In the genomic region with DNA sequence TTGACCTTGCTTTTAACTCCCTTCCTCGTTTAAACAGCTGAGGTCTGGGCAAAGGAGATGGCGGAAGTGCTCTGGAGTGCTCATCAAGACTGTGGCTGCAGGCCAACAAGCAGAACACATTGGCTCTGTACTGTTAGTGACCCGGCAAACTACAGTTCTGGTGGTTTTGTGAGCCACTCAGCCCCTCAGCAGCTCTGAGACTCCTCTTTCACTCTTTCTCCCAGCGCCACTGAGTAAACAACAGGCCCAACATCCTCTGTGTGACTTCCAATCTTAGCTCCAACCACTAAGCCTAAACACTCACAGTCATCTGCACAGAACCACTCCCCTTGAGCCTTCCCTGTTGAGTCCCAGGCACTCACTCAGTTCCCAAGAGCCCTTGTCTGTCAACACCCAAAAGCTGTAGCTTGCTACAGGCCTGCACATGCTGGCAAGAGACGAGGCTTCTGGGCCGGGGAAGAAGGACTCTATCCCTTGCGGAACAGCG, we compare ENCODE assay signal across 9 mouse cellular contexts. TPM values are rescaled to one million over a fixed set of nuclear protein-coding genes. Genes with fewer than 3 reads are reported as not detected.
DNase-seq lines count a peak whose midpoint lies in the region; ATAC-seq and TF ChIP-seq lines count a peak whose summit lies in the region.
"Had no signal": no experiment of that assay in that cellular context is flagged by ENCODE, and none has a peak within 500 bp of the region (broad histone marks: within the 10 kb centered on the region; RNA-seq: fewer than 3 reads in every experiment).

No protein-coding gene starts in this region.

- no peaks in the 10 kb centered on the region for H3K27me3 ChIP-seq in intestine, embryonic 14.5 days (replicated peaks; ENCODE audit: control insufficient read depth, insufficient read depth, low read length)
- no peaks in the 10 kb centered on the region for H3K27me3 ChIP-seq in lung, embryonic 14.5 days (ENCODE audit: insufficient read depth, low read length)

- peaks cover 7% of the 10 kb centered on the region for H3K4me1 ChIP-seq in intestine, embryonic 14.5 days (replicated peaks; ENCODE audit: control insufficient read depth, insufficient read depth, low read length)
- H3K4me1 ChIP-seq in lung, embryonic 14.5 days (ENCODE audit: insufficient read depth) = peaks cover 16% of the 10 kb centered on the region

- TF ChIP-seq CTCF in lung, embryonic 14.5 days (IDR thresholded peaks at IDR 0.05; ENCODE audit: low read depth) = no peak

- DNase-seq in adrenal gland, adult (ENCODE audit: inconsistent age in 2 of 2, low spot score in 1 of 2) = peak; percentile 52 to 60
- DNase-seq in adrenal gland, postnatal 4 days (ENCODE audit: low spot score in 2 of 2) = no peak
- peak; percentile 58 for DNase-seq in Muller cell, postnatal 12 days (ENCODE audit: inconsistent ontology term)
- peak; percentile 40 to 51 for DNase-seq in gastrocnemius, postnatal 36 days
- DNase-seq in intestine, embryonic 14.5 days (ENCODE audit: low spot score) = peak; percentile 58
- DNase-seq in lung, embryonic 14.5 days = peak; percentile 90
- no peak for DNase-seq in left cerebral cortex, adult 8-10 months (ENCODE audit: low spot score in 2 of 2)

- intact Hi-C loops in gastrocnemius, postnatal 36 days (cut with DNase I) = no loop called here

- no peak overlapping the region for H3K4me3 ChIP-seq in intestine, embryonic 14.5 days (ENCODE audit: low read depth, low read length)
- no peak overlapping the region for H3K4me3 ChIP-seq in lung, embryonic 14.5 days (ENCODE audit: low read depth, low read length)

- H3K4me2 ChIP-seq in intestine, embryonic 14.5 days (ENCODE audit: low read length) = no peak overlapping the region
- H3K4me2 ChIP-seq in lung, embryonic 14.5 days = no peak overlapping the region

- no peak overlapping the region for H3K9ac ChIP-seq in intestine, embryonic 14.5 days (ENCODE audit: low read length)
- no peak overlapping the region for H3K9ac ChIP-seq in lung, embryonic 14.5 days
- H3K9ac ChIP-seq: liver, embryonic 14.5 days had no signal

- H3K36me3 ChIP-seq in intestine, embryonic 14.5 days (ENCODE audit: control insufficient read depth, insufficient read depth, low read length) = no peaks in the 10 kb centered on the region
- no peaks in the 10 kb centered on the region for H3K36me3 ChIP-seq in lung, embryonic 14.5 days (ENCODE audit: insufficient read depth)

- 43% methylated on average over 8 of the region's 8 CpGs for WGBS in intestine, embryonic 14.5 days
- WGBS in lung, embryonic 14.5 days = 8% methylated on average over 8 of the region's 8 CpGs

- ATAC-seq in intestine, embryonic 14.5 days (replicated peaks; ENCODE audit: low FRiP score, low TSS enrichment, low read depth) = no peak
- peak; percentile 98 for ATAC-seq in lung, embryonic 14.5 days (ENCODE audit: insufficient read depth)
- no peak for ATAC-seq in granulocyte monocyte progenitor cell, adult 5-6 weeks (replicated peaks; ENCODE audit: poor library complexity, severe bottlenecking)

- no peaks in the 10 kb centered on the region for H3K9me3 ChIP-seq in intestine, embryonic 14.5 days (ENCODE audit: control insufficient read depth, low read length)
- no peaks in the 10 kb centered on the region for H3K9me3 ChIP-seq in lung, embryonic 14.5 days (ENCODE audit: low read depth, low read length)

- peak overlapping the region; percentile 72; the same call in 1 of the 2 replicates for H3K27ac ChIP-seq in intestine, embryonic 14.5 days (ENCODE audit: low read depth)
- peak overlapping the region; percentile 86 for H3K27ac ChIP-seq in lung, embryonic 14.5 days (ENCODE audit: low read depth)
- H3K27ac ChIP-seq: liver, embryonic 14.5 days had no signal

RNA-seq across cellular contexts. Expression of a gene that starts 37.4 kb away (rescaled TPM):
- 10 to 100 TPM; 25.5 to 45.0 TPM for total RNA-seq in adrenal gland, postnatal 4 days (2021)
- 1 to 10 TPM; 2.3 to 2.4 TPM for total RNA-seq in gastrocnemius, postnatal 36 days (2021)
- 9.3 and 10.1 TPM in 2 replicates for polyA plus RNA-seq in intestine, embryonic 14.5 days (2014; fragmentation: Nextera tagmentation; extraction: Ambion mirVana)
- polyA plus RNA-seq in lung, embryonic 14.5 days (2014; fragmentation: Nextera tagmentation; extraction: Ambion mirVana) = 15.7 and 16.2 TPM in 2 replicates
- total RNA-seq in granulocyte monocyte progenitor cell, adult 5-6 weeks (2014; fragmentation: Nextera tagmentation) = not detected in 2 replicates
- total RNA-seq in granulocyte monocyte progenitor cell, adult 5-6 weeks (2017) = not detected in 2 replicates
- total RNA-seq in left cerebral cortex, adult 8-10 months (2022) = 10 to 100 TPM; 10.9 to 13.5 (median 11.5) TPM

Comparison
In these comparisons a context has a peak if more than half of its experiments do, and no peak if none do; other contexts are left out.
1. DNase-seq: peak in adrenal gland, adult (2 of 2), Muller cell, postnatal 12 days (single experiment), gastrocnemius, postnatal 36 days (2 of 2), intestine, embryonic 14.5 days (single experiment) and lung, embryonic 14.5 days (single experiment); none in adrenal gland, postnatal 4 days (0 of 2) and left cerebral cortex, adult 8-10 months (0 of 2).